Mouse (Mus musculus) bone marrow, adult 2 months (tissue): ENCODE measurements around the gene Rsph10b.

Experiments used
- CTCF ChIP-seq: fragments of 200-500 bp; IDR thresholded peaks from 2 replicates; pipeline ENCODE4 v1.5.1; 2011; ENCODE audit warnings: low read length, control low read depth; ENCODE audit not compliant: control insufficient read depth, insufficient read depth
- POLR2A ChIP-seq: fragments of 200-500 bp; IDR thresholded peaks from 2 replicates; pipeline ENCODE4 v1.6.1; 2011; ENCODE audit warnings: low read depth, mild to moderate bottlenecking, control low read depth, low read length, borderline replicate concordance; ENCODE audit not compliant: control insufficient read depth

DNA sequence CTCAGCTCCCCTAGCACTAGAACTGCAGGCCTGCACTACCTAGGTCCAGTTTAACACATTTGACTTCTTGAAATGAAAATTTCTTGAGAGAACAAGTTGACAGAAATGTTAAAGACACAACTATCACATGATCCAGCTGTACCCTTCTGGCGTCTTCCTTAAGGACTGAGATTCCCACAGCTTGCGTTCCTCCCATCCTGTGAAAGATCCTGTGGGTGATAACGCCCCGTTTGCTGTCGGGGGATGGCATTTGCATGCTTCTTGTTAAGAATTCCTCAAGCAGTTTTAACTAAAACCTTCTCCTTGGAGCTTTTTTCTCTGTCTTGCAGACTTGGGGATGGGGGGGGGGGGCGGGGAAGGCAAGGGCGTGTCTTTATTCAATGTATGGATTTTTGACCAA, 101.7 kb downstream of the Rsph10b start:
- no peak for TF ChIP-seq CTCF
- TF ChIP-seq POLR2A: no peak
